Mouse (Mus musculus) bone marrow macrophage, adult 2 months (primary cell): ENCODE results near the gene Kctd15. TPM values are rescaled to one million over a fixed set of nuclear protein-coding genes. Genes with fewer than 3 reads are reported as not detected.

ENCODE experiments used
- H3K27ac ChIP-seq: 2 replicates; pipeline ENCODE4 v1.5.1; 2012; ENCODE audit warnings: low read depth, low read length; ENCODE audit not compliant: insufficient read depth
- H3K4me1 ChIP-seq: 2 replicates; pipeline ENCODE4 v1.6.1; 2012; ENCODE audit warnings: low read length; ENCODE audit not compliant: control insufficient read depth, insufficient read depth
- H3K4me3 ChIP-seq: 2 replicates; pipeline ENCODE4 v1.5.1; 2012; ENCODE audit warnings: mild to moderate bottlenecking, low read length, moderate library complexity; ENCODE audit not compliant: insufficient read depth
- CTCF ChIP-seq: IDR thresholded peaks from 2 replicates; pipeline ENCODE4 v1.5.1; 2012; ENCODE audit warnings: low read depth, mild to moderate bottlenecking, low read length, moderate library complexity
- POLR2A ChIP-seq: IDR thresholded peaks from 2 replicates; pipeline ENCODE4 v1.6.1; 2012; ENCODE audit warnings: mild to moderate bottlenecking, low read depth, low read length, borderline replicate concordance
- polyA plus RNA-seq: library from polyadenylated mRNA; stranded (reverse); fragments of >200 nt; gene quantifications from 2 replicates; pipeline ENCODE4 v1.2.4, GENCODE M21; 2012; ENCODE audit not compliant: missing spikeins, insufficient read depth, insufficient read length

Gene Kctd15
- polyA plus RNA-seq, 1 experiment: not detected

- Histone ChIP-seq H3K4me1 (no peaks in the 10 kb centered on the region), H3K4me3 (no peak overlapping the region), H3K27ac (no peak overlapping the region)
- TF ChIP-seq POLR2A (no peak), CTCF (no peak)
Measured at GRCm38 (mm10) chr7:34651381-34651780, 5.2 kb downstream of the Kctd15 start.

GRCm38 (mm10) chr7:34647052-34647451 is 9.5 kb downstream of the Kctd15 start:
- Histone ChIP-seq H3K4me1 (no peaks in the 10 kb centered on the region), H3K27ac (no peak overlapping the region), H3K4me3 (no peak overlapping the region)
- TF ChIP-seq CTCF (no peak), POLR2A (no peak)

- H3K4me3 ChIP-seq: no peak overlapping the region
- TF ChIP-seq POLR2A (no peak), CTCF (no peak)
- no peak overlapping the region for H3K27ac ChIP-seq
- no peaks in the 10 kb centered on the region for H3K4me1 ChIP-seq
Measured at GRCm38 (mm10) chr7:34646144-34646795, 10.3 kb downstream of the Kctd15 start.

DNA sequence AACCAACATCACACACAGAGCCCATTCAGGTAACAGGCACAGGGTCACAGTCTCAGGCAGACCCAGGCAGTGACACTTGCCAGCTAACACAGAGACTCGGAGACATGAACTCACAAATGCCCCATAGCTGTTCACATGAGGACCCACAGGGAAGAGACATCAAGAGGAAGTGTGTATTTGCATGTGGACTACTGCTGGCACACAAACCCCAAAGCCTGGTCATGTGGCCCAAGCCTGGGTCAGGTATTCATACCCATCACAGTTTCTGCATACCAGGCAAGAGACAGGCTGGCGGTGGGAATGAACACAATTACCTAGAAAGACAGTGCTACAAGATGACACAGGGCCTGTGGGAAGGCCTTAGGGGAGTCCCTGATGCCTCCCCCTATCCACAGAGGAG is 10.9 kb downstream of the Kctd15 start:
- Histone ChIP-seq H3K4me3 (no peak overlapping the region), H3K4me1 (no peaks in the 10 kb centered on the region), H3K27ac (no peak overlapping the region)
- TF ChIP-seq CTCF (no peak), POLR2A (no peak)

DNA sequence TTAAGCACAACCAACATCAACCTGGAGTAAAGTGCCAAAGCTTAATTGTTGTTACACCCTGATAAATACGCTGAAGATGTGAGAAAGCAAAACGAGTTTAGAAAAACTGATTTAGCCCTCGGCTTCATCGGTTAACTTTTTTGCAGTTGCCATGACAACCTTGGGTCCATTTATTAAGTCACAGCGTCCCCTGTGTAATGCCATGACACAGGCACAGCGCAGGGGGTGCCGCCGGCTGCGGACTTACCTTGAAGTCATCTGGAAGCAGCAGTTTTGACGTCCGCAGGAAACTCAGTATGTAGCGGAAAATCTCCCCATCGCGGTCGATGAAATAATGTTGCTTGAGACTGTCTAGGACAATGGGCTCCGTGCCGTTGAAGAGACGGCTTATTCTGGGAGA is 11.9 kb downstream of the Kctd15 start:
- no peak overlapping the region for H3K4me3 ChIP-seq
- no peaks in the 10 kb centered on the region for H3K4me1 ChIP-seq
- H3K27ac ChIP-seq: no peak overlapping the region
- TF ChIP-seq CTCF (no peak), POLR2A (no peak)

DNA sequence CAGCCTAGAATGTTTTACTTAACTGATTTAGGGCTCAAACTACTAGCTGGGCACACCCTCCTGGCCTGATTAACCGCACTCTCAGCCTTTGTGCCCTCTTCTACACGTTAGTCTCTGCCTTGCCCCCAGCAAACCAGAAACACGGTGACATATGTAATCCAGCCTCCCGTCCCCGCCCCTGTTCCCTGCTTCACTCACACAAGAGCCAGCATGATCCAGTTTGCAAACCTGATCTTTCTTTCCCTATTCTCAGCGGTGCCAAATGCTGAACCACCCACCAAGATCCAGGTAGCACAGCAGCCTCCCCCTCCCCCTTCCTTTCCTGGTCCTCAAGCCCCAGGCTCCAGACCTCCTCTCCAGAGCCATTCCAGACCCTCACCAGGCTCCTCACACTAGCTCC is 13.2 kb downstream of the Kctd15 start:
- no peak overlapping the region for H3K27ac ChIP-seq
- H3K4me3 ChIP-seq: no peak overlapping the region
- TF ChIP-seq CTCF (no peak), POLR2A (no peak)
- H3K4me1 ChIP-seq: no peaks in the 10 kb centered on the region

GRCm38 (mm10) chr7:34641968-34642367 is 14.6 kb downstream of the Kctd15 start:
- Histone ChIP-seq H3K27ac (no peak overlapping the region), H3K4me1 (no peaks in the 10 kb centered on the region), H3K4me3 (no peak overlapping the region)
- TF ChIP-seq CTCF: no peak
- no peak for TF ChIP-seq POLR2A

DNA sequence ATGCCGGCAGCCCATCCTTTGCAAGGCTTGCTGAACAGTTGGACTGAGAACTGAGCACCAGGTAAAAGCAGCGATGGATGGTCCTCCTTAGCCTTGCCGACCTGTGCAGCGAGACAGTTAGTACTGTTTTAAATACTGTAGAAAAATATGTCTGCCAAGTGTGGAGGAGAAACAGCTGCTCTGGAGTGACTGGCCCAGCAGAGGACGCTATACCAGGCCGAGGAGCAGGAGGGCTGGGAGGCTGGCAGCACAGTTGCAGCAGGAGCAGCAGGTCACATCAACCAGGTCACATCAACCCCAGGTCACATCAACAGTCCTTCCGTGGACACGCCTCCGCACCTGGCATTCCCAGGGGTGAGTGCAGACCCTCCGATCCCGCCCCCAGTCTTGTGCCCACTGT is 16.7 kb downstream of the Kctd15 start:
- no peaks in the 10 kb centered on the region for H3K4me1 ChIP-seq
- H3K27ac ChIP-seq: no peak overlapping the region
- TF ChIP-seq CTCF (no peak), POLR2A (no peak)
- no peak overlapping the region for H3K4me3 ChIP-seq

DNA sequence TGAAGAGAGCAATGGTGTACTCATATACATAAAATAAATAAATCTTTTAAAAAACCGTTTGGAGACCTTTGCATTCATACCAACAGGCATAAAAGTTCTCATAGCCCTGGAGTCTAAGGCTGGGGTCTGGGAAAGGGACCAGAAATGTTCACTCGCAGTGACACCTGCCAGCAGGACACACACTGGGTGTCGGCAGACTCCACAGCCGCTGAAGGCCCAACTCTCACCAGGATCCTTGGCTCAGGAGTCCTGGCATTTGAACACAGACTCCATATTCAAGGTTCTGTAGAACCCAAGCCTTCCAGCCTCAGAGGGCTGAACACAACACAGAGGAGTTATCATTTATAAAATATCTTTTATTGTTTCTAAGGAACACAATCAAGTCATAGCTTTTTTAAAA is 19.9 kb downstream of the Kctd15 start:
- Histone ChIP-seq H3K4me3 (no peak overlapping the region), H3K4me1 (no peaks in the 10 kb centered on the region), H3K27ac (no peak overlapping the region)
- TF ChIP-seq CTCF (no peak), POLR2A (no peak)

DNA sequence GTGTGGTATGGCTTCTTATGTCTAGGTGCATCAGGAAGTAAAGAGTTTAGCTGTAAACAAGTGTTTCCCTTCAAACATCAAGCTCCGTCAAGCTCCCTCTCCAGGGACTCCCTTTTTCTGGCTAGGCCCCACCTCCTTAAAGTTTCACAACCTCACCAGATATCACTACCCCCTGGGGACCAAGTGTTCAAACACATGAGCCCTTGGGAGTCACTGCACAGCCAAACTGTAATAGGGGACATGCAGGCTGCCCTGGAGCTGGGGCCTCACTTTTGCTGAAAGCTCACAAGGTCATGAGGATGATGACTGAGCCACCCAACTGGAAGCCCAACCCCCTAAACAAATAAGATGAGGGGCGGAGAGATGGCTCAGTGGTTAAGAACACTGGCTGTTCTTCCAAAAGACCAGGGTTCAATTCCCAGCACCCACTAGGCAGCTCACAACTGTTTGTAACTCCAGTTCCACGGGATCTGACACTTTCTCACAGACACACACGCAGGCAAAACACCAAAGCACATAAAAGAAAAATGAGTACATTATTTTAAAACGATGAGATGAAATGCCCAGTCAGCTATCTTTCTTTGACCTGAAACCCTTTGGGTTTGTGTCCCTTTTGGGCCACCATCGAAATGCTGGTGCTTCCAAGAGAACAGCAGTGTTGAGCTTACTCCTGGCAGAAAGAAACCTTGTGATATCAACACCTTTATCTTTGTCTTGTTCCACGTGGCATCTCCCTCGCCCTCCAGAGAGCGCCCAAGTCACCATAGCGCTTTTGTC is 23.4 kb downstream of the Kctd15 start:
- no peak overlapping the region for H3K4me3 ChIP-seq
- TF ChIP-seq CTCF (no peak), POLR2A (no peak)
- H3K27ac ChIP-seq: no peak overlapping the region
- H3K4me1 ChIP-seq: no peaks in the 10 kb centered on the region
